Mouse (Mus musculus) brown adipose tissue, adult 24 weeks (tissue): ENCODE data around the gene 4930519G04Rik. TPM values are rescaled to one million over a fixed set of nuclear protein-coding genes. Genes with fewer than 3 reads are reported as not detected.
"Not testable (repeated sequence)": the region's sequence is repeated elsewhere in the genome, so short reads cannot be mapped to it uniquely, and the experiment has no call there.

Source experiments
- H3K27ac ChIP-seq: fragments of 200-500 bp; replicated peaks from 2 replicates; pipeline ENCODE4 v1.5.1; 2012; ENCODE audit warnings: low read depth, mild to moderate bottlenecking, low read length
- H3K4me1 ChIP-seq: fragments of 200-500 bp; 2 replicates; pipeline ENCODE4 v1.6.1; 2012; ENCODE audit warnings: low read length, mixed read lengths; ENCODE audit not compliant: control insufficient read depth, insufficient read depth, insufficient read length
- H3K4me3 ChIP-seq: fragments of 200-500 bp; 2 replicates; pipeline ENCODE4 v1.5.1; 2012; ENCODE audit warnings: low read depth, mild to moderate bottlenecking, low read length, moderate library complexity; ENCODE audit not compliant: insufficient read depth
- polyA plus RNA-seq: library from polyadenylated mRNA; stranded (reverse); fragments of >200 nt; gene quantifications from 2 replicates; pipeline ENCODE4 v1.2.4, GENCODE M21; 2012; ENCODE audit not compliant: missing spikeins, insufficient read depth, insufficient read length

The 4930519G04Rik gene
- polyA plus RNA-seq, 1 experiment: not detected

DNA sequence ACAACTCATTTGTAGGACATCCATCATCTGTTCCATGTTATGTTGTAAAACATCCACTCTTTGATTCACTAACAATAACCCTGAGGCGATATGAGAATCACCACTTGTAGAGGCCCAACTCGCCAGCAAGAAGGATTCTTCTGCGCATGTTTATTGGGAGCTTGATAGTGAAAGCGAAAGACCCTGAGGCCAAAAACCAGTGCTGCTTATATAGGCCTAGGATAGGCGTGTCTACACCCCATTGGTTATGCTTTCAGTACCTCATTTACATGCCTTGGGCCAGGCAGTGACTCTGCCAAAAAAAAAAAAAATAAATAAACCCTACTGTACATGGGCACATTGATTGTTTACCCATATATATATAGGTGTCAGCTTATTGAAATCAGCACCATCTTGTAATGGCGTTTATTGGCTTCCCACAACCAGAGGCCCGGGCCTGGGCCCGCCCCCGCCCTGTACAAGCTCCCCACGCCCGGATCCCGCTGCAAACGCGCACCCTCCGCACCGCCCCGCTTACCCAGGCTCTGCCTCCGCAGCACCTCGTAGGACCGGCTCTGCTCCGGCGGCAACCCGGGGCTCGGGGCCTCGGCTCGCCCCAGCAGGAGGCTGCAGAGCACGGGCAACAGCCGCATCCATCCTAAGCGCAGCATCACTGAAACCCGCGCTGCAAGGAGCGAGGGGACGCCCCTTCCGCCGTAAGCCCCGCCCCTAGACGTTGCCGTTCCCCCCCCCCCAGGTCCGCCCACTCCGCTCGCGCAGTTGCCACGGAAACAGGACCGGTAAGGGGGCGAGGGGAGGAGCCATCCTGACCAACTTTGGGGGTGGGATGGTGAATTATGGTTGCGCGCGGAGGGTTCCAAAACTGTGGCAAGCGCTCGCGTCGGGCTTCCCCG, 30.4 kb upstream of the 4930519G04Rik start, which contains the start of gene 1500011B03Rik:
TSS of gene 1500011B03Rik (minus strand) at position 673 of the 893 bp plus-strand sequence.
- no peak within 1 kb of the TSS for H3K27ac ChIP-seq
- H3K4me3 ChIP-seq: peak within 1 kb of the TSS; percentile 58
- H3K4me1 ChIP-seq: peaks cover 5% of the 10 kb centered on the region; the same call in 1 of the 2 replicates

GRCm38 (mm10) chr5:114824197-114824596, 29.3 kb upstream of the 4930519G04Rik start:
- Histone ChIP-seq H3K4me3 (peak overlapping the region; percentile 44), H3K27ac (no peak overlapping the region), H3K4me1 (peaks cover 5% of the 10 kb centered on the region; the same call in 1 of the 2 replicates)

DNA sequence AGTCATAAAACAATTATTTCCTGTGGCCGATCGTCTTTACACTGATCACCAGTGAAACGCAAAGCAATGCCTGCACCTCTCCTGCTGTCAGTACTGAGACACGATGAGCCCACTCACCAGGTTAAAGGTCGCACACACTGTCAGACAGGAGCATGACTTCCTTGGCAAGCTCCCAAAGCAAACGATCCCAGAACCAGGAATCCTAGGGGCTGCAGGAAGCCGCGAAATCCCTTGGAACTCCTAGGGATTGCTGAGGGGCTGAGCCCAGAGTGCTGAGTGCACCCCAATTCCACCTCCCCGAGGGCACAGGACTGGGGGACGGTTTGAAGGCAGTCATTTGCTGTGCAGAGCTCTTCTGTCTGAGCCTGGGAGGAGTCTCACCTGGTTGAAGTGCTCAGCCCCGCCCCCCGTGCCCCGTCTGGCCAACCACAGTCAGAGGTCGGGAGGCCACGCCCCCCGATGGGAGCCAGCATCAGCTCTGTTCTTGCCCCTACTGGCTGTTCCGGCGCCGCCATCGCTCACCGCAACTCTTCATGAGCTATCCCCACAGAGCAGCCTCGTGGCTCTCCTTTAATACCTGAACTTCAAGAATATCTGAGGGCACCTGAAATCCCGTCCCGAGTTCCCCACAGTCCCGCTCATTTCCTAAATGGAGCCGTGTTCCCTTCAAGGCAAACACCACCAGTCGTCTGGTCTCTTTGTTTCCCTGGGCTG, 27.3 kb upstream of the 4930519G04Rik start:
- peak overlapping the region; percentile 27 for H3K4me3 ChIP-seq
- H3K4me1 ChIP-seq: peaks cover 5% of the 10 kb centered on the region; the same call in 1 of the 2 replicates
- no peak overlapping the region for H3K27ac ChIP-seq

DNA sequence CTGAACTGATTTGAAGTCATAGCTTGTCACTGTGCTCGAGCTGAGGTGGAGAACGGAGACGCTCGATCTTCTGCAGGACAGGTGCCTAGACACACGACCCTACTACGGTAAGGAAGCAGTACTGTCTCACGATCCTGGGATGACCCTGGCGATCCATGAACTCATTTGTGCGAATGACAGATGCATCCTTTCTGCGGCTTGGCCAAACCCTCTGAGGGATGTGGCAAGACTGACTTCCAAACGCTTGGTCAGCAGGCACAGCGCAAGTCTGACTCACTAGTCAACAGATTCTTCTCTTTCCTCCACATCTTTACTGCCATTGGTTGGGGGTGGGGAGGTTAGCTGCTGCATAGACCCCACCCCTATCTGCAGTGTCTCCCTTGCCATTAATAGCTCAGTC, 26.0 kb upstream of the 4930519G04Rik start:
- peaks cover 5% of the 10 kb centered on the region; the same call in 1 of the 2 replicates for H3K4me1 ChIP-seq
- no peak overlapping the region for H3K27ac ChIP-seq
- no peak overlapping the region for H3K4me3 ChIP-seq

- Histone ChIP-seq H3K27ac (no peak overlapping the region), H3K4me1 (peaks cover 5% of the 10 kb centered on the region; the same call in 1 of the 2 replicates), H3K4me3 (no peak overlapping the region)
Observed at GRCm38 (mm10) chr5:114829740-114830139, 23.7 kb upstream of the 4930519G04Rik start.

GRCm38 (mm10) chr5:114836886-114837285, 16.6 kb upstream of the 4930519G04Rik start:
- Histone ChIP-seq H3K4me3 (no peak overlapping the region), H3K27ac (no peak overlapping the region), H3K4me1 (no peaks in the 10 kb centered on the region)

GRCm38 (mm10) chr5:114840481-114840880, 13.0 kb upstream of the 4930519G04Rik start:
- not testable (repeated sequence) for H3K4me1 ChIP-seq, H3K4me3 ChIP-seq, H3K27ac ChIP-seq

- not testable (repeated sequence) for H3K27ac ChIP-seq, H3K4me1 ChIP-seq
Observed at GRCm38 (mm10) chr5:114842155-114842554, 11.3 kb upstream of the 4930519G04Rik start.

DNA sequence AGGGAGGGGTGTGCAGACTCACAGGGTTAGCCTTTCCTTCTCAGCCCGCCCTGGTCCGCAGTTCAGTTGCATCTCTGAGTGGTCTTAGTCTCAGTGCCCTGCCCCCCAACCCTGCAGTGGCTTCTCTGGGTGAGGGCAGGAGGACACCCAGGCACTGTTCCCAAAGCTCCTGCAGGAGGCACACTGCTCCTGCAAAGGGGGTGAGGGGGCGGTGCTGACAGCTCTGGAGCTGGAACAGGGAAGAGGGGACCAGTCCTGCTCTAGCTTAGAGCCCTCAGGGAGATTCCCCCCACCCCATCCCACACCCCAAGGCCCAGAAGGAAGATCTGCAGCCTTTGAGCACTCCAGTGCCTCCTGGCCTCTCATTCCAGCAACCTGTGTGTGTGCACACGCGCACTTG, 10.8 kb upstream of the 4930519G04Rik start:
- no peaks in the 10 kb centered on the region for H3K4me1 ChIP-seq
- no peak overlapping the region for H3K27ac ChIP-seq
- no peak overlapping the region for H3K4me3 ChIP-seq

More at GRCm38 (mm10) chr5:114842155-114842554, 11.3 kb upstream of the 4930519G04Rik start:
- not testable (repeated sequence) for H3K4me3 ChIP-seq

DNA sequence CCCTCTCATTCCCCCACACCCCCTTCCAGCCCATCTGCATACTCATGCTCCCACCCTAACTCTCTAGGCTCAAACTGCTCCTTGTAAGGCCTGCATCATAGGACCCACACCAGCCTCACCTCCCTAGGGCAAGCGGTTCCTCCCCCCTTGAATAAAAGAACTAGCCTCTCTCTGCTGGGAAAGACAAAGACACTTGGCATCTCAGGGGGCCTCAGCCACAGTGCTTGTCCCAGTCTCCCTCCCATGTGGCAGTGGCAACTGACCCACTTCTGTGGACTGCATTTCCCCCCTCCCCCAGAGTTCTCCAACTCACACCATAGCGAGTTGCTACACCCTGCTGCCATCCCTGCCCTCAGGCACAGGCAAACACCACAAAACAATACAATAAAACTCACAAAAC, 9.1 kb upstream of the 4930519G04Rik start:
- not testable (repeated sequence) for H3K4me3 ChIP-seq, H3K27ac ChIP-seq, H3K4me1 ChIP-seq

DNA sequence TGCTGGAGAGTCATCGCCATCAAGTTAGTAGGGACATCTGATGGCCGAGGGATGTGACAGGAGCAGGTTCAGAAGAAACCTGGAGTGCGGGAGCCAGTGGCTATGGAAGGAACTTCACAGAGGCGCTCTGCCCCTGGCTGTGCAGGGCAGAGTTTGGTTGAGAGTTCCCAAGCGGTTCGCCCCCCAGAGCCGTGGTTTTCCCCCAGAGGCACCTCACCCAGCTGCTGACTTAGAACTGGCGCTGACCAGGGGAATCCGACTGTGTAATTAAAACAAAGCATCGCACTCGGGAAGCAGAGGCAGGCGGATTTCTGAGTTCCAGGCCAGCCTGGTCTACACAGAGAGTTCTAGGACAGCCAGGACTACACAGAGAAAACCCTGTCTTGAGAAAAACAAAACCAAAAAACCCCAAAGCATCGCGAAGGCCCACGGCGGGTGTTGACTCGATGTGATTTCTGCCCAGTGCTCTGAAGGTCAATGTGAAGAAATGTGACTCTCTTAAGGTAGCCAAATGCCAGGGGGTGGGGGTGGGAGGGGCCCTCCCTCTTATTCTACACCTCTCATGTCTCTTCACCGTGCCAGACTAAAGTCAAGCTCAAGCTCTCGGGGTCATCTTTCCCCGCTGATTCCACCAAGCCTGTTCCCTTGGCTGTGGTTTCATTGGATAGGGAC, 1.8 kb upstream of the 4930519G04Rik start:
- Histone ChIP-seq H3K27ac (no peak overlapping the region), H3K4me1 (no peaks in the 10 kb centered on the region)

GRCm38 (mm10) chr5:114858582-114858981, 5.1 kb downstream of the 4930519G04Rik start, which contains the start of gene Gm9936:
Gene Gm9936, minus strand, starts transcription at chr5:114858682.
- H3K27ac ChIP-seq: no peak within 1 kb of the TSS
- 0 out of 2 replicates have a peak, but pooled peaks cover 5% of the 10 kb centered on the region for H3K4me1 ChIP-seq
- no peak within 1 kb of the TSS for H3K4me3 ChIP-seq

More for the DNA sequence above, 1.8 kb upstream of the 4930519G04Rik start:
- H3K4me3 ChIP-seq: no peak overlapping the region

- Histone ChIP-seq H3K4me1 (0 out of 2 replicates have a peak, but pooled peaks cover 5% of the 10 kb centered on the region), H3K27ac (no peak overlapping the region), H3K4me3 (no peak overlapping the region)
Observed at GRCm38 (mm10) chr5:114859253-114859652, 5.8 kb downstream of the 4930519G04Rik start.

DNA sequence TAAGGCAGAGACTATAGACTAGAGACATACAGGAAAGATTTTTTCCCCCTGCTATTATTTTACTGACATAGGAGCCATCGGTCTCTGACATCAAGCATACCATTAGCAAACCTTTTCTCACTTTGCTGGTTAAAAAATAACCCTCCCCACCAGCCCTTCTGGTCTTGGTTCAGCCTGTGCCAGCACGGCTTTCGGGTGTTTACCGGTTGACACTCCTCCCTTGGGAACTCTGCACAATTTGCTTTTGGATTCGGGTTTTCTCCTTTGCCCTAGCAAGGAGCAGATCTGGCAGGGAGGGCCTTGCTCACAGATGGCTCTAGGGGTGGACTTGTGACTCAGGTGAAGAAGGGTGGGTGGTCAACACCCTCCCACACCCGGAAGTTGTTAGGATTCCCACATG, 8.3 kb downstream of the 4930519G04Rik start:
- no peak overlapping the region for H3K4me3 ChIP-seq

GRCm38 (mm10) chr5:114864813-114865212, 11.3 kb downstream of the 4930519G04Rik start:
- Histone ChIP-seq H3K4me1 (0 out of 2 replicates have a peak, but pooled peaks cover 5% of the 10 kb centered on the region), H3K4me3 (no peak overlapping the region), H3K27ac (no peak overlapping the region)

More for the DNA sequence above, 8.3 kb downstream of the 4930519G04Rik start:
- Histone ChIP-seq H3K4me1 (0 out of 2 replicates have a peak, but pooled peaks cover 5% of the 10 kb centered on the region), H3K27ac (no peak overlapping the region)
